Mouse (Mus musculus): ENCODE data around the gene Sfxn1.

The Sfxn1 gene

GRCm38 (mm10) chr13:54071606-54072331 lies at the start of gene Sfxn1:
Sfxn1 (plus strand) TSS chr13:54071869.
- DNase-seq = peak; percentile 86

DNA sequence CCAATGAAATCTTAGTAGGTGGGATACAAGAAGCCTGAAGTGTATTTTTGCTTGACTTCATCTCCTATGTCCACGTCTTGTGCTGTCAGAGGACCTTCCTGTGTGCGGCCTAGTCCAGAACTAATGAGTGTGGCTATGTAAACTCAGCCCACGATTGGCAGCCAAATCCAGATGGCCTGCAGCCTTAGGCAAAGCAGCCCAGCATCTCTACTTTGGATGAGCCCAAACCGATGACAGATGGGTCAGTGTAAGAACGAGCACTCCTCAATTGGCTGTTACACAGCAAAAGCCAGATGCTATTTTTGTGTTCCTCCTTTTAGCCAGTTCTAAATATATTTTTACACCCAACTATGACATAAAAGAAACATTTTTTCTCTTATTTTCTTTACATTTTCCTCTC lies 48.4 kb upstream of the Sfxn1 start:
- peak; percentile 33 for DNase-seq

GRCm38 (mm10) chr13:54027079-54027478 lies 44.6 kb upstream of the Sfxn1 start:
- no peak for DNase-seq

- DNase-seq = no peak
These were observed 38.0 kb upstream of the Sfxn1 start for GRCm38 (mm10) chr13:54033653-54034052.

- DNase-seq = no peak
These were observed 36.1 kb upstream of the Sfxn1 start for GRCm38 (mm10) chr13:54035541-54035940.

GRCm38 (mm10) chr13:54037936-54038335 lies 33.7 kb upstream of the Sfxn1 start:
- no peak for DNase-seq

DNA sequence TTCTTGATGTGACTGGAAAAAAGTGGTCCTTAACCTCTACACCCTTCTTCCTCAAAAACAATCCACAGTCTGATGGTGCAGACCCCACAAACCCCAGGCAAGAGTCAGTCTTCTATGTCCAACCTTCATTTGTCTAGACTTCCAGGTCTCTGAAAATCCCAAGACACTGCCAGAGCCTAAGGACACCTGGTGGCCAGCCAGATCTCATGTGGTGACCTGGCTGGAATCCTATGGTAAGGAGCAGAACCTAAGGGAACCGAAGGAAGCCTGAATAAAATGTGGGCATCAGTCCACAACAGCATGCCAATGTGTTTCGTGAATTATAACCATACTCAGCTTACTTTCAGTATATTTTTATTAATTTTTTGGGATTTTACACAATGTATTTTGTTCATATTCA lies 31.4 kb upstream of the Sfxn1 start:
- DNase-seq = no peak

DNA sequence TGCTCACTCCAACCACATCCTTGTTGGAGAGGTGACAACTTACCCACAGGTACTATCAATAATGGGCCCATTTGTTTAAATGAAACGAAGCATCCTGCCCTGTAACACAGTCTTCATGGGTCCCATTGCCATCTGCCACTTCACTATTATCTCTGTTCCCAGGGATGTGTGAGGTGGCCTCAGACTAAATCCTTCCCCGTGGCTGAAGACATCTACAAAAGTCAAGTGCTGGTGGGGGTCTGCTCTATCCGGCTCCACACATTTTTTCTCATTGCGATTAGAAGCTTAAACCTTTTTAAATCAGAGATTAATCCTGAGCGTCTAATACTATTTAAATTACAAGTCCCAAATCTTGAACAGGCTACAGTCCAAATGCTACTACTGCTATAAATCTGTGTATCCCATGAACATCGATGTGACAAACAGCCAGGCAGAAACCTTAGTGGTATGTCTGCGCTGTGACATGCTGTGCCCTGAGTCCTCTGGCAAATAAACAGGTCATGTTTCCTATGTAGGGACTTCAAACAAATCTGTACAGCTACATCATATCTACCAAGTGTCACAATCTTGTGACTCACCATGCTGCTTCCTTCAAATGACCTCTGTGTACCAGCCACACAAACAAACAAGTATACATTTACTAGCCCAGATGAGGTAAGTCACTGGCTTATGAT lies 22.9 kb upstream of the Sfxn1 start:
- no peak for DNase-seq

- DNase-seq = no peak
These were observed 20.0 kb upstream of the Sfxn1 start for GRCm38 (mm10) chr13:54051641-54052040.

GRCm38 (mm10) chr13:54054962-54055361 lies 16.7 kb upstream of the Sfxn1 start:
- DNase-seq = peak; percentile 39

DNA sequence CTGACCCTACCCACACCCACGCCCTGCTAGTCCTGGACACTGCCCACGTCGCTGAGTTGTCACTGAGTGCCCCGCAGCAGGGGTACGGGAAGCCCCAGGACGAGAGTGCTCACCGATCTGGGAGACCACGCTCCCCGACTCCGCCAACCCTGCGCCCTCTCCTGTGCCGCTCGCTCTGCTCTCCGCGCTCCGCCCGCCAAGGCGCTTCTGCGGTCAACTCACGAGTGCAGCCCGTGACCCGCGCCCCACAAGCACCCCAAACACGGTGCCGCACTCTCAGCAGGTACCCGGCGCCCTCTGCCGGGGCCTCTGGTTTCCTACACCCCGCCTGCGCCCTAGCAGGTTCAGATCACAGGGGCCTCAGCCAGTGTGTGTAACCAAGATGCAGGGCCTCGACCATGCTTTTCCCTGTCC lies 16.2 kb upstream of the Sfxn1 start, which contains the start of gene Drd1:
Drd1 (minus strand) TSS at position 258 of the 414 bp plus-strand sequence.
- peak; percentile 84 for DNase-seq

DNA sequence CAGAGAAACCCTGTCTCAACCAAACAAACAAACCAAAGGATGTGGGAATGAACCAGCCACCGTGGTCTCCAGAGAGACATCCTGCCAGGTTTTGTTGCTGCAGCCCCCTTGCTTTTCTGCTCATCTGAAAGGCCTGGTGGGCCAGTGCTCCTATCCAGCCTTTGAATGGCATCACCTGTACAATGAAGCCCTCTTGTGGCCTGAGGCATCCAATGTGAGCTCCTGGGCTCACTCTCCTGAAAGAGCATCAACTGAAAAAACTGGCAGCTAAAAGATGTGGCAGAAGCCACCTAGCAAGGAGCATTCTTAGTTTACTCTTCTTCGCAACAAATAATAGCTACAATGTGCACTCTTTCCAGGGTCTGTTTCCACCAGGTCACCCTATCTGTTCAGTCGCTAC lies 9.6 kb upstream of the Sfxn1 start:
- DNase-seq = no peak

- DNase-seq = no peak
These were observed 8.4 kb upstream of the Sfxn1 start for GRCm38 (mm10) chr13:54063292-54063691.

DNA sequence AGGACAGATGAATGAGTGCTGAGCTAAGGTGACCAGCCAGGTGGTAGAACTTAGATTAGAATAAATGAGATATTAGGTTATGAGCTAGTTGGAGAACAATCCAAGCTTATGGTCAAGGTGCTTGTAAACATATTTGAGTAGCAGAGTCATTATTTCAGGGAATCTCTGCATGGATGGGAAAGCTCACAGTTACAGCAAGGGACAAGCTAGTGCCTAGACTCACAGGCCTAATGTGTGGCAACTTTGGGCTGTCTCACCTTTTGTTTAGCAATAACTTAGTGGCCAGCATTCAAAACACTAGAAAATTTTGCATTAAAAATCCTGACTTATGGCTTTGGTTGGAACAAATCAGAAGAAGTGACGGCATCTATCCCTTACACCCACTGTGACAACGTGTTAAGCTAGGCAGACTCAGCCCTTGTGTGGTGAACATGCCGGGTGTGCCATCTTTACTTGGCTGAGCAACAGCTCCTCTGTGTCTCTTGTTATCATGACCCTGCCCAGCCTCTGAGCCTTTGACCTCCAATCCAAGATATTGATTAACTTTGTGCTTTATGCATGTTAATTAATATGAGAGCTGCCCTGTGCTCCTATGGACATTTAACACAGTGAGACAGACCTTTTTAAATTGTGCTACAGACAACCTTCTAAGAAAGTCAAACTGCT lies 5.5 kb upstream of the Sfxn1 start:
- no peak for DNase-seq

- DNase-seq = no peak
These were observed 4.0 kb upstream of the Sfxn1 start for GRCm38 (mm10) chr13:54067617-54068166.

DNA sequence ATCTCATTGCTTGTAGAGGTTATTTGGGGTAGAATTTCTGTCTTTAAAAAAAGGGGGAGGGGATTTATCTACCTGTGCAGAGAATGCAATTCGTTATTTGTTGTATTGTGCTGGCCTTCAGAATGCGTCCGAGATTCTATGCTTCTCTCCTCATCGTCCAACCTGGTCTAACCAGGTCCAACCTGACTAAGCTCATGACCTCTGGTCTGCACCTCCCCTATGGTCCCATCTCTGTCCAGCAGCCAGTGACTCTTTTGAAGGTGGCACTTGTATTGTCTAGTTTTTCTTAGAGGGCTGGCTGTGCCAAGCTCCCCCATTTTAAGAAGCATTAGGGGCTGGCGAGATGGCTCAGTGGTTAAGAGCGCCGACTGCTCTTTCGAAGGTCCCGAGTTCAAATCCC lies 658 bp upstream of the Sfxn1 start:
- no peak for DNase-seq

- DNase-seq = no peak
These were observed 923 bp downstream of the Sfxn1 start for GRCm38 (mm10) chr13:54072526-54073057.

DNA sequence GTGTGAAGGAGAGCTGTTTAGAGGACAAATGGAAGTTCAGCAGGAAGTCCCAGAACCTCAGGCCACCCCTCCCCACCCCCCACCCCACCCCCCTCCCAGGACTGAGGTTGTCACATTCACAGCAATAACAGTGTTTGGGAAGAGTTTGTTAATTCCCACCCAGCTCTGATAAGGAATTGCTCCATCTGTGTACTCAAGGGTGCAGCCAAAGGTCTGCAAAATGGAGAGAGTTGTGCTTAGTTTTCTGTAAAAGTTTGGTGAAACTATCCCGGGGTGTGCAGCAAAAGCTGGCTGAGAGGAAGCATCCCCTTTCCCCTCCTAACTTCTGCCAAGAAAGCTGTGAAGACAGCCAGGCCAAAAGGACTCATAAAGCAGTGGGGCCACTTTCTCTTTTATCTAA lies 1.4 kb downstream of the Sfxn1 start:
- DNase-seq = no peak

DNA sequence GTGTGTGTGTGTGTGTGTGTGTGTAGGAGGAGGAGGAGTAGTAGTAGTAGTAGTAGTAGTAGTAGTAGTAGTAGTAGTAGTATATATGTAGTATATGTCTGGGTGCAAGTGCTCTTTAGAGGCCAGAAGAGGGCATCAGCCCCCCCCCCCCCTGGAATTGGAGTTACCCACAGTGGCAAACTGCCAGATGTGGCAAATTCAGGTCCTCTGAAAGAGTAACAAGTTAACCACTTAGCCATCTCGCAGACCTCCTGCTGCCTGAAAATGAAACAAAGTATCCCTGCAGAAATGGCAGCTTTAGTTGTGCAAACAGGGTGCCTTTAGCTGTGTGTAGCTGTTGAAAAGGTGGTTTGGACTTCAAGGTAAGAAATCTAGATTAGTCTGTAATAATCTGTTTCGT lies 1.8 kb downstream of the Sfxn1 start:
- DNase-seq = no peak

- no peak for DNase-seq
These were observed 3.7 kb downstream of the Sfxn1 start for GRCm38 (mm10) chr13:54075416-54075815.

DNA sequence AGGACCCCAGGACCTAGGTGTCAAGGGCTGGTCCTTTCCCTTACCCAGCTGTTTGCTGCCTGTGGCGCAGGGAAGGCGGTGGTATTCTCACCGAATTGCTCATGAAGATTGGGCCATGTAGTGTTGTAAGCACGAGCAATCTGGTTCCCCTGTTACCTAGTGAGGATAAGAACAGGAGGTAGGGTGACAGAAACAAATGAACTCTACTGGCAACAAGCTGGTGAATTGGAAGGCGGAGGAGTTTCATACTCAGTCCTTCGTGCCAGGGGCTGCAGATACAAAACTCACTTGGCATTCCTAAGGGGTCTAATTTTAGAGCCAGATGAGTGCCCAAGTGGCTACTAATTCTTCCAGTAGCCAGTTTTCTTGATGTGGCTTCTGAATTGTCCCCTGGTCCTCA lies 4.4 kb downstream of the Sfxn1 start:
- DNase-seq = no peak

DNA sequence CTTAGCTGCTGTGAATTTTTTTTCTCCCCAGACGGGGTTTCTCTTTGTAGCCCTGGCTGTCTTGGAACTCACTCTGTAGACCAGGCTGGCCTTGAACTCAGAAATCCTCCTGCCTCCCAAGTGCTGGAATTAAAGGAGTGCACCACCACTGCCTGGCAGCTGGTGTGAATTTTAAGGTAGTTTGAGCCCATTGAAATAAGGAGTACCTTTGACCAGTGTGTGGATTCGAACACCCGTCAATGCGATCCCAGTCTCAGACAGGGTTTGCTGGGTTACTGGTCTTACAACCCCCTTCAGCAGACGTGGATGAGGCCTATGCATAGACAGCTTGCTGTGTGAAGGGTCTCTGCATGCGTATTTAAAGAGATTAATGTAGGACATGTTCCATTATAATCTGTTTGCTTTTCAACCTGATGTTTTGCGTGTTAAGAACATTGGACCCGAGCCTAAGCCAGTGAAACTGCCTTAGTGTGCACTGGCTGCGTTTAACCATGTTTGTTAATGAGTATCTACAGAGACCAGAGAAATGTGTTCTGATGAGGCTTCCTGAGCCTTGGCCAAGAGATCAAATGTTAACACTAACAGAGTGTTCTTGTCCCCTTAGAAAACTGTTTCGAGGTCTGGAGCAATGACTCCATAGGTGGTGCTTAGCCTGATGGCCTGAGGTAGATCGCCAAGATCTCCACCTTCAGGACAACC lies 5.2 kb downstream of the Sfxn1 start:
- no peak for DNase-seq
